Mouse (Mus musculus) ES-Bruce4 (cell line): ENCODE measurements around the gene Dedd2.

Experiments used
- CTCF ChIP-seq: IDR thresholded peaks from one replicate; pipeline ENCODE4 v1.8.1; 2011; ENCODE audit warnings: low read depth, low read length
- EP300 ChIP-seq: IDR thresholded peaks from 2 replicates; pipeline ENCODE4 v1.6.1; 2011; ENCODE audit warnings: low read depth, low read length; ENCODE audit not compliant: insufficient read depth

GRCm38 (mm10) chr7:25249314-25250140, 29.1 kb upstream of the Dedd2 start:
- no peak for TF ChIP-seq EP300
- TF ChIP-seq CTCF, result no peak
